Mouse (Mus musculus) forebrain, postnatal 0 days (tissue): ENCODE results near the gene Snta1. TPM values are rescaled to one million over a fixed set of nuclear protein-coding genes. Genes with fewer than 3 reads are reported as not detected.

Source experiments
- ATAC-seq: fragments of 200-750 bp; cut with Nextera tagmentation; 2 replicates; pipeline ENCODE4 v1.8.0; 2017; ENCODE audit warnings: mild to moderate bottlenecking, moderate library complexity
- DNase-seq: peaks from one replicate; pipeline ENCODE4 v3.0.0-alpha.2; 2015
- H3K27ac ChIP-seq: fragments of 300-500 bp; sonication (generic); 2 replicates; pipeline ENCODE4 v1.5.1; 2014; ENCODE audit warnings: low read depth, mild to moderate bottlenecking, antibody characterized with exemption, low read length, moderate library complexity, mixed read lengths
- H3K27me3 ChIP-seq: fragments of 300-500 bp; sonication (generic); 2 replicates; pipeline ENCODE4 v1.6.1; 2014; ENCODE audit warnings: mild to moderate bottlenecking, low read length, mixed read lengths; ENCODE audit not compliant: insufficient read depth
- H3K36me3 ChIP-seq: fragments of 300-500 bp; sonication (generic); 2 replicates; pipeline ENCODE4 v1.6.1; 2014; ENCODE audit warnings: mild to moderate bottlenecking, moderate library complexity; ENCODE audit not compliant: insufficient read depth
- H3K4me1 ChIP-seq: fragments of 300-500 bp; sonication (generic); 2 replicates; pipeline ENCODE4 v1.6.1; 2014; ENCODE audit warnings: antibody characterized with exemption; ENCODE audit not compliant: insufficient read depth
- H3K4me2 ChIP-seq: fragments of 300-500 bp; sonication (generic); 2 replicates; pipeline ENCODE4 v1.6.1; 2014; ENCODE audit warnings: low read depth, mild to moderate bottlenecking, moderate library complexity
- H3K4me3 ChIP-seq: fragments of 300-500 bp; sonication (generic); 2 replicates; pipeline ENCODE4 v1.5.1; 2014; ENCODE audit warnings: low read depth, low read length, mixed read lengths
- H3K9ac ChIP-seq: fragments of 300-500 bp; sonication (generic); 2 replicates; pipeline ENCODE4 v1.6.1; 2014; ENCODE audit warnings: mild to moderate bottlenecking
- H3K9me3 ChIP-seq: fragments of 300-500 bp; sonication (generic); 2 replicates; pipeline ENCODE4 v1.6.1; 2016; ENCODE audit warnings: low read length
- CTCF ChIP-seq: sonication (generic); IDR thresholded peaks from 2 replicates; pipeline ENCODE4 v1.5.1; 2016; ENCODE audit warnings: antibody characterized with exemption, control low read depth, low read depth
- WGBS: fragments of 180-500 bp; shearing (Covaris S2); extraction: QIAGEN DNeasy Blood & Tissue Kit; methylation state at CpG from one replicate; pipeline ENCODE4 v1.1.7; 2014; 5-methylcytosine and 5-hydroxymethylcytosine counted together
- polyA plus RNA-seq: library from polyadenylated mRNA; unstranded; fragments of >200 nt; fragmentation: Nextera tagmentation; extraction: Ambion mirVana; gene quantifications from 2 replicates; pipeline ENCODE4 v1.2.1, GENCODE M21; 2015
- total RNA-seq: library from RNA; depleted of rRNA; stranded (reverse); fragments of >200 nt; gene quantifications from 2 replicates; pipeline ENCODE4 v1.2.3, GENCODE M21; 2014

The Snta1 gene
- total and polyA plus RNA-seq, 2 experiments from 2014 or later = 15.8 to 25.3 TPM

DNA sequence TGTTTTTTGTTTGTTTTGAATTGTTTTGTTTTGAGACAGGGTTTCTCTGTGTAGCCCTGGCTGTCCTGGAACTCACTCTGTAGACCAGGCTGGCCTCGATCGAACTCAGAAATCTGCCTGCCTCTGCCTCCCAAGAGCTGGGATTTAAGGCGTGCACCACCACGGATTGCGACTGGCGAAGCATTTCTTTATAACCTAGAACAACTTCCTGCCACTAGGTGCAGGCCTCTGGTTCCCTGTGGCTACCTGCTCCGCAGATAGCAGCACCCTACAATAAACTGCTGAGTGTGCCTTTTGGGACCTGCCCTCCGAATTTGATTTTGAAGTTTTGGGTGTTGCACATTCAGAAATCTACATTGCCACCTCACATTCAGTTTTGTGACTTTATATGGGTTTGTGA, 39.9 kb upstream of the Snta1 start:
- over 99% methylated on average over 8 of the region's 8 CpGs for WGBS
- no peak for TF ChIP-seq CTCF
- ATAC-seq = no peak
- Histone ChIP-seq H3K9me3 (no peaks in the 10 kb centered on the region), H3K27ac (no peak overlapping the region), H3K9ac (no peak overlapping the region), H3K4me3 (no peak overlapping the region), H3K4me1 (no peaks in the 10 kb centered on the region), H3K36me3 (no peaks in the 10 kb centered on the region; the same call in 1 of the 2 replicates), H3K4me2 (no peak overlapping the region), H3K27me3 (no peaks in the 10 kb centered on the region)
- DNase-seq = no peak

DNA sequence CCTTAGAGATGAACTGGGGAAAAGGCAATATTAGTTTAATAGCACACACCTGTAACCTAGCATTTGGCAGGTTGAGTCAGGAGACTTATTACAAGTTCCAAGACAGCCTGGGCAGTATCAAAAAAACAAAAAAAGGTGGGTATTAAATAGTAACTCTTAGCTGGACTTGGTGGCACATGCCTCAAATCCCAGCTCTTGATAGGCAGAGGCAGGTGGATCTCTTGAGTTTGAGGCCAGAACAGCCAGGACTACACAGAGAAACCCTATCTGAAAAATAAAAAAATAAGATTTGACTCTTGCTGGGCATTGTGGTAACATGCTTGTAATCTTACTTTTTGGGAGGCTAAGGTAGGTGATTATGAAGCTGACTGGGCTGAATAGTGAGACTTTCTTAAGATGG, 32.6 kb upstream of the Snta1 start:
- no peak for ATAC-seq
- no peak overlapping the region for H3K27ac ChIP-seq
- no peak for DNase-seq

GRCm38 (mm10) chr2:154437191-154437527, 29.3 kb upstream of the Snta1 start:
- no peak for TF ChIP-seq CTCF
- no peaks in the 10 kb centered on the region for H3K9me3 ChIP-seq
- peak overlapping the region; percentile 59 for H3K4me2 ChIP-seq
- no peak for DNase-seq
- no peaks in the 10 kb centered on the region for H3K27me3 ChIP-seq
- H3K9ac ChIP-seq = peak overlapping the region; percentile 90
- no peak for ATAC-seq
- H3K27ac ChIP-seq = peak overlapping the region; percentile 89; the same call in 1 of the 2 replicates
- peak overlapping the region; percentile 93 for H3K4me3 ChIP-seq
- 9% methylated on average over 7 of the region's 7 CpGs for WGBS
- peaks cover 9% of the 10 kb centered on the region; the same call in 1 of the 2 replicates for H3K4me1 ChIP-seq
- no peaks in the 10 kb centered on the region for H3K36me3 ChIP-seq

More for the DNA sequence above, 32.6 kb upstream of the Snta1 start:
- Histone ChIP-seq H3K9me3 (no peaks in the 10 kb centered on the region), H3K36me3 (no peaks in the 10 kb centered on the region), H3K27me3 (no peaks in the 10 kb centered on the region), H3K9ac (no peak overlapping the region), H3K4me1 (peaks cover 9% of the 10 kb centered on the region; the same call in 1 of the 2 replicates), H3K4me3 (no peak overlapping the region), H3K4me2 (no peak overlapping the region)
- no peak for TF ChIP-seq CTCF

GRCm38 (mm10) chr2:154436458-154437190, 28.7 kb upstream of the Snta1 start, which contains the start of gene Cbfa2t2:
Gene Cbfa2t2, plus strand, starts transcription at chr2:154436481.
- Histone ChIP-seq H3K4me3 (peak within 1 kb of the TSS; percentile 93), H3K4me1 (peaks cover 9% of the 10 kb centered on the region; the same call in 1 of the 2 replicates), H3K9ac (peak within 1 kb of the TSS; percentile 90), H3K9me3 (no peaks in the 10 kb centered on the region), H3K27ac (peak within 1 kb of the TSS; percentile 89), H3K36me3 (no peaks in the 10 kb centered on the region), H3K27me3 (no peaks in the 10 kb centered on the region), H3K4me2 (peak within 1 kb of the TSS; percentile 59)
- DNase-seq (no peak), ATAC-seq (peak; percentile 84)
- no peak for TF ChIP-seq CTCF
- under 1% methylated on average over 51 of the region's 70 CpGs for WGBS

- Histone ChIP-seq H3K36me3 (no peaks in the 10 kb centered on the region), H3K27me3 (no peaks in the 10 kb centered on the region), H3K4me2 (peak overlapping the region; percentile 59), H3K9me3 (no peaks in the 10 kb centered on the region), H3K4me1 (peaks cover 9% of the 10 kb centered on the region; the same call in 1 of the 2 replicates), H3K27ac (peak overlapping the region; percentile 89), H3K9ac (peak overlapping the region; percentile 90), H3K4me3 (peak overlapping the region; percentile 93)
- 0 out of 2 replicates have a peak, but pooled peaks have one; percentile 21 for TF ChIP-seq CTCF
- DNase-seq = peak; percentile 98
- under 1% methylated on average over 36 of the region's 44 CpGs for WGBS
- peak; percentile 99 for ATAC-seq
Observed at GRCm38 (mm10) chr2:154436076-154436457, 28.2 kb upstream of the Snta1 start.

- Histone ChIP-seq H3K4me2 (no peak overlapping the region), H3K4me1 (peaks cover 9% of the 10 kb centered on the region; the same call in 1 of the 2 replicates), H3K36me3 (no peaks in the 10 kb centered on the region), H3K4me3 (no peak overlapping the region), H3K9me3 (no peaks in the 10 kb centered on the region), H3K27me3 (no peaks in the 10 kb centered on the region), H3K27ac (no peak overlapping the region), H3K9ac (no peak overlapping the region)
- TF ChIP-seq CTCF = no peak
- 98% methylated on average over 7 of the region's 7 CpGs for WGBS
- no peak for DNase-seq
- no peak for ATAC-seq
Observed at GRCm38 (mm10) chr2:154434690-154435089, 26.8 kb upstream of the Snta1 start.

- peak; percentile 50 for DNase-seq
- no peak overlapping the region for H3K4me3 ChIP-seq
- peaks cover 9% of the 10 kb centered on the region; the same call in 1 of the 2 replicates for H3K4me1 ChIP-seq
- no peaks in the 10 kb centered on the region for H3K36me3 ChIP-seq
- H3K9me3 ChIP-seq = no peaks in the 10 kb centered on the region
- H3K27me3 ChIP-seq = no peaks in the 10 kb centered on the region
- 47% methylated on average over 3 of the region's 3 CpGs for WGBS
- H3K27ac ChIP-seq = no peak overlapping the region
- H3K9ac ChIP-seq = no peak overlapping the region
- TF ChIP-seq CTCF = no peak
- no peak overlapping the region for H3K4me2 ChIP-seq
- ATAC-seq = no peak
Observed at GRCm38 (mm10) chr2:154433391-154433790, 25.5 kb upstream of the Snta1 start.
